Mouse (Mus musculus) spleen, adult 2 months (tissue): ENCODE measurements around the gene Tulp3. TPM values are rescaled to one million over a fixed set of nuclear protein-coding genes. Genes with fewer than 3 reads are reported as not detected.
"Not testable (repeated sequence)": the region's sequence is repeated elsewhere in the genome, so short reads cannot be mapped to it uniquely, and the experiment has no call there.

Experiments used
- DNase-seq, 2 experiments: peaks; one replicate each; pipeline versions ENCODE4 v3.0.0 to v3.0.0-alpha.2; 2012 to 2021; ENCODE audit warnings: low spot score in 2 of 2, low read depth in 1 of 2
- H3K27ac ChIP-seq: fragments of 200-500 bp; 2 replicates; pipeline ENCODE4 v1.5.1; 2012; ENCODE audit warnings: low read length, inconsistent platforms; ENCODE audit not compliant: insufficient read depth
- H3K27me3 ChIP-seq: fragments of 200-500 bp; 2 replicates; pipeline ENCODE4 v1.6.1; 2012; ENCODE audit warnings: mild to moderate bottlenecking, moderate library complexity, low read length, inconsistent platforms; ENCODE audit not compliant: control insufficient read depth, insufficient read depth
- H3K36me3 ChIP-seq: fragments of 200-500 bp; 2 replicates; pipeline ENCODE4 v1.6.1; 2012; ENCODE audit warnings: mild to moderate bottlenecking, low read length, inconsistent platforms; ENCODE audit not compliant: control insufficient read depth, insufficient read depth
- H3K4me1 ChIP-seq: fragments of 200-500 bp; 2 replicates; pipeline ENCODE4 v1.6.1; 2011; ENCODE audit warnings: inconsistent platforms; ENCODE audit not compliant: control insufficient read depth, insufficient read depth, insufficient read length
- H3K4me3 ChIP-seq: fragments of 200-500 bp; 2 replicates; pipeline ENCODE4 v1.5.1; 2011; ENCODE audit warnings: mild to moderate bottlenecking, inconsistent platforms; ENCODE audit not compliant: insufficient read depth, insufficient read length; ENCODE audit errors: extremely low read depth
- CTCF ChIP-seq: fragments of 200-500 bp; IDR thresholded peaks from 2 replicates; pipeline ENCODE4 v1.5.1; 2011; ENCODE audit warnings: mild to moderate bottlenecking, inconsistent platforms; ENCODE audit not compliant: insufficient read depth, insufficient read length, insufficient replicate concordance; ENCODE audit errors: extremely low read depth
- POLR2A ChIP-seq: fragments of 200-500 bp; IDR thresholded peaks from 2 replicates; pipeline ENCODE4 v1.6.1; 2011; ENCODE audit warnings: low read depth, low read length, inconsistent platforms
- WGBS: fragments of 180-500 bp; shearing (Covaris S2); methylation state at CpG from one replicate; pipeline ENCODE4 v1.1.7; 2018; 5-methylcytosine and 5-hydroxymethylcytosine counted together
- polyA plus RNA-seq: library from polyadenylated mRNA; depleted of rRNA; stranded (reverse); fragments of >200 nt; gene quantifications from 2 replicates; pipeline ENCODE4 v1.2.3, GENCODE M21; 2012

Gene Tulp3
- polyA plus RNA-seq, 1 experiment = 5.9 TPM

GRCm38 (mm10) chr6:128337467-128337866 is 18.2 kb downstream of the Tulp3 start:
- Histone ChIP-seq H3K27ac (no peak overlapping the region), H3K4me3 (no peak overlapping the region), H3K4me1 (no peaks in the 10 kb centered on the region; the same call in 1 of the 2 replicates), H3K27me3 (no peaks in the 10 kb centered on the region), H3K36me3 (no peaks in the 10 kb centered on the region)
- 94% methylated on average over 7 of the region's 7 CpGs for WGBS
- no peak for TF ChIP-seq CTCF
- no peak for DNase-seq

GRCm38 (mm10) chr6:128334397-128335124 is 21.1 kb downstream of the Tulp3 start:
- TF ChIP-seq CTCF (peak; percentile 22; the same call in 1 of the 2 replicates), POLR2A (no peak)
- Histone ChIP-seq H3K27me3 (no peaks in the 10 kb centered on the region), H3K4me1 (no peaks in the 10 kb centered on the region; the same call in 1 of the 2 replicates), H3K36me3 (no peaks in the 10 kb centered on the region; the same call in 1 of the 2 replicates), H3K4me3 (no peak overlapping the region), H3K27ac (no peak overlapping the region)
- peak; percentile 48 to 58 for DNase-seq
- 14% methylated on average over 12 of the region's 12 CpGs for WGBS

GRCm38 (mm10) chr6:128318317-128318716 is 37.3 kb downstream of the Tulp3 start:
- Histone ChIP-seq H3K4me3 (no peak overlapping the region), H3K36me3 (no peaks in the 10 kb centered on the region), H3K4me1 (no peaks in the 10 kb centered on the region), H3K27me3 (no peaks in the 10 kb centered on the region), H3K27ac (no peak overlapping the region)
- TF ChIP-seq POLR2A (no peak), CTCF (no peak)
- peak; percentile 38 to 51 for DNase-seq
- 2% methylated on average over 4 of the region's 4 CpGs for WGBS

- Histone ChIP-seq H3K4me3 (no peak overlapping the region), H3K27me3 (no peaks in the 10 kb centered on the region), H3K27ac (no peak overlapping the region), H3K4me1 (no peaks in the 10 kb centered on the region), H3K36me3 (no peaks in the 10 kb centered on the region)
- TF ChIP-seq POLR2A (no peak), CTCF (no peak)
- no peak for DNase-seq
- WGBS = 83% methylated on average over 8 of the region's 8 CpGs
Observed at GRCm38 (mm10) chr6:128315597-128315996, 40.1 kb downstream of the Tulp3 start.

- WGBS = 86% methylated on average over 6 of the region's 6 CpGs
- Histone ChIP-seq H3K4me3 (no peak overlapping the region), H3K27me3 (no peaks in the 10 kb centered on the region), H3K27ac (no peak overlapping the region), H3K4me1 (no peaks in the 10 kb centered on the region), H3K36me3 (no peaks in the 10 kb centered on the region)
- TF ChIP-seq POLR2A (no peak), CTCF (no peak)
- DNase-seq = no peak
Observed at GRCm38 (mm10) chr6:128314796-128315195, 40.9 kb downstream of the Tulp3 start.

- Histone ChIP-seq H3K4me3 (no peak overlapping the region), H3K27me3 (no peaks in the 10 kb centered on the region), H3K4me1 (no peaks in the 10 kb centered on the region), H3K36me3 (no peaks in the 10 kb centered on the region), H3K27ac (no peak overlapping the region)
- WGBS = 39% methylated on average over 4 of the region's 4 CpGs
- TF ChIP-seq POLR2A = no peak
- TF ChIP-seq CTCF = peak; percentile 55; the same call in 1 of the 2 replicates
- DNase-seq = peak in 1 of 2 experiments; percentile 20
Observed at GRCm38 (mm10) chr6:128308311-128308710, 47.3 kb downstream of the Tulp3 start.

GRCm38 (mm10) chr6:128304801-128305200 is 50.9 kb downstream of the Tulp3 start:
- WGBS = 88% methylated on average over 4 of the region's 4 CpGs
- H3K4me1 ChIP-seq = no peaks in the 10 kb centered on the region; the same call in 1 of the 2 replicates
- H3K4me3 ChIP-seq = no peak overlapping the region
- TF ChIP-seq POLR2A = no peak
- TF ChIP-seq CTCF = no peak
- no peaks in the 10 kb centered on the region for H3K36me3 ChIP-seq
- H3K27me3 ChIP-seq = peaks cover 8% of the 10 kb centered on the region
- DNase-seq = no peak
- no peak overlapping the region for H3K27ac ChIP-seq

- H3K36me3 ChIP-seq, DNase-seq, H3K27ac ChIP-seq, H3K4me3 ChIP-seq, H3K4me1 ChIP-seq: not testable (repeated sequence)
- peaks cover 12% of the 10 kb centered on the region for H3K27me3 ChIP-seq
- 89% methylated on average over 3 of the region's 3 CpGs for WGBS
Observed at GRCm38 (mm10) chr6:128302640-128303039, 53.0 kb downstream of the Tulp3 start.
